ENCODE assay signal across 29 mouse cellular contexts in genomic region chrX:77446755-77447154, GRCm38 (mm10).
"Had no signal": no experiment of that assay in that cellular context is flagged by ENCODE, and none has a peak within 500 bp of the region (broad histone marks: within the 10 kb centered on the region; RNA-seq: fewer than 3 reads in every experiment).

No protein-coding gene starts in this region.

- H3K4me2 ChIP-seq: embryonic facial prominence, embryonic 12.5 days; embryonic facial prominence, embryonic 13.5 days; embryonic facial prominence, embryonic 15.5 days; forebrain, embryonic 12.5 days; forebrain, embryonic 13.5 days; forebrain, embryonic 15.5 days had no signal

- H3K27me3 ChIP-seq: embryonic facial prominence, embryonic 12.5 days; embryonic facial prominence, embryonic 13.5 days; embryonic facial prominence, embryonic 15.5 days; forebrain, embryonic 12.5 days; forebrain, embryonic 13.5 days; forebrain, embryonic 15.5 days had no signal

- H3K4me1 ChIP-seq: embryonic facial prominence, embryonic 12.5 days; embryonic facial prominence, embryonic 13.5 days; embryonic facial prominence, embryonic 15.5 days; forebrain, embryonic 12.5 days had no signal

- H3K9ac ChIP-seq: embryonic facial prominence, embryonic 12.5 days; embryonic facial prominence, embryonic 13.5 days; embryonic facial prominence, embryonic 15.5 days; forebrain, embryonic 12.5 days; forebrain, embryonic 13.5 days; forebrain, embryonic 15.5 days; forebrain, postnatal 0 days had no signal

- H3K4me3 ChIP-seq: embryonic facial prominence, embryonic 10.5 days; embryonic facial prominence, embryonic 12.5 days; embryonic facial prominence, embryonic 13.5 days; embryonic facial prominence, embryonic 15.5 days; erythroblast, embryonic 14.5 days; forebrain, embryonic 10.5 days; forebrain, embryonic 12.5 days; forebrain, embryonic 13.5 days; forebrain, embryonic 15.5 days; gastrocnemius, adult 2 months; heart, adult 2 months had no signal

- ATAC-seq: forebrain, embryonic 13.5 days; forebrain, embryonic 14.5 days; forebrain, embryonic 15.5 days; forebrain, embryonic 16.5 days; forebrain, postnatal 0 days had no signal

- DNase-seq: cerebellum, adult 2 months; cerebellum, adult 8-10 months; cerebellum, adult 9-10 months; cerebellum, adult 9-11 months; cerebellum, postnatal 10 days; cerebellum, postnatal 14 days; cerebellum, postnatal 25 days; cerebellum, postnatal 36 days; embryo, embryonic 11 days; forebrain, postnatal 0 days; gastrocnemius, adult 2 months; gastrocnemius, postnatal 10 days; gastrocnemius, postnatal 14 days; gastrocnemius, postnatal 25 days; gastrocnemius, postnatal 36 days; heart, adult 11 months; heart, adult 18-20 months; heart, adult 2 months had no signal

- H3K27ac ChIP-seq: embryonic facial prominence, embryonic 10.5 days; embryonic facial prominence, embryonic 12.5 days; embryonic facial prominence, embryonic 13.5 days; embryonic facial prominence, embryonic 15.5 days; forebrain, embryonic 10.5 days; forebrain, embryonic 12.5 days; forebrain, embryonic 13.5 days; forebrain, embryonic 15.5 days; gastrocnemius, adult 2 months; heart, adult 2 months had no signal

- H3K9me3 ChIP-seq: embryonic facial prominence, embryonic 10.5 days; embryonic facial prominence, embryonic 12.5 days; embryonic facial prominence, embryonic 13.5 days; embryonic facial prominence, embryonic 15.5 days; forebrain, embryonic 10.5 days; forebrain, embryonic 12.5 days; forebrain, embryonic 13.5 days; forebrain, embryonic 15.5 days had no signal

- H3K36me3 ChIP-seq: embryonic facial prominence, embryonic 10.5 days; embryonic facial prominence, embryonic 12.5 days; embryonic facial prominence, embryonic 13.5 days; embryonic facial prominence, embryonic 15.5 days; forebrain, embryonic 10.5 days; forebrain, embryonic 12.5 days; forebrain, embryonic 15.5 days had no signal
